Mouse (Mus musculus) liver, postnatal 0 days (tissue): Measurements from ENCODE around the gene Myo18a.

Source experiments
- CTCF ChIP-seq: sonication (generic); IDR thresholded peaks from 2 replicates; pipeline ENCODE4 v1.5.1; 2016; ENCODE audit warnings: antibody characterized with exemption, low read depth
- EP300 ChIP-seq: IDR thresholded peaks from 2 replicates; pipeline ENCODE4 v1.6.1; 2016; ENCODE audit warnings: antibody characterized with exemption, low read depth, mild to moderate bottlenecking

DNA sequence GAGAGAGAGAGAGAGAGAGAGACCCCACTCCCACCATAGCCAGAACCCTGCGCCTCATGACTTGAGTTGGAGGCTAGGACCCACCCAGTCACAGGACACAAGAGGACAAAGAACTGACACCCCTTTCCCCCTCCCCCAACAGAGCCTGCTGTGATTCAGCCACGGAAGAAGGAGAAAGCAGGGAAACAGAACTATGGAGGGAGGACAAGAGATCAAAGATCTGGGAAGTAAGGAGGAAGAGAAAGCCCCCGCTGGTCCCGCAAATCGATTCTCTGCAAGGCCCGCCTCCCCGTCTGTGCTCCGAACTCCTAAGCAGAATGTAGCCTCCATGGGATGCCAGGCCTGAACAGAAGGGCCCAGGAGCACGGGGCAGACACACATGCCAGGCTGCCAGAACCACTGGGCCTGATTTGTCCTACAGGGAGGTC is 143.7 kb downstream of the Myo18a start:
- TF ChIP-seq EP300 (no peak), CTCF (no peak)
